Mouse (Mus musculus): Measurements from ENCODE around the gene Fdps.

DNA sequence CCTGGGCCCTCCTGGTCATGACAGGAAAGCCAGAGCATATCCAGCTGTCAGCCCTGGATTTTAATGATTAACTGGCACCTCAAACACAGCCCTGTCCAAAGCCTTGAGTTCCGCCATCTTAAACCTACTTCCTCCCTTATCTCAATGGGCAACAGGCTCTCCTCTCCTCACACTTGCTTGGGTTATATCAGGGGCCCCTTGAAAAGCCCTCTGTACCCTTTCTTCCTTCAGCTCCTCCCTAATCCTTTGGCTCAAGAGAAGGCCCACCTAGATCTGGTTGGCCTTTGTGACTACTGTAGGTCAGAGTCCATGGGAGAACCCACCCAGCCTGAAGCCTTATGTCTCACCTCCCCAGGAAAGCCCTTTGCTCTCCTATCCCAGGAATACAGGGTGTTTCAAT is 32.0 kb upstream of the Fdps start:
- TF ChIP-seq CTCF (IDR thresholded peaks at IDR 0.05; ENCODE audit: extremely low read depth, insufficient read depth, low read length) (no peak), POLR2A (IDR thresholded peaks at IDR 0.05; ENCODE audit: extremely low read depth, insufficient read depth, low read length) (no peak)
